Mouse (Mus musculus): ENCODE data around the gene Ak8.

GRCm38 (mm10) chr2:28781310-28781709 lies 81.3 kb downstream of the Ak8 start:
- TF ChIP-seq POLR2A (IDR thresholded peaks at IDR 0.05; ENCODE audit: insufficient read depth, low read depth, low read length): no peak
- no peak for TF ChIP-seq CTCF (IDR thresholded peaks at IDR 0.05)
- no peak for TF ChIP-seq EP300 (IDR thresholded peaks at IDR 0.05; ENCODE audit: insufficient read depth, low read depth, low read length)
